Mouse (Mus musculus): ENCODE results near the gene Olfr1056. TPM values are rescaled to one million over a fixed set of nuclear protein-coding genes. Genes with fewer than 3 reads are reported as not detected.
A peak's percentile ranks its signal among the peaks of the same experiment; 100 is the strongest.
"Not testable (repeated sequence)": the region's sequence is repeated elsewhere in the genome, so short reads cannot be mapped to it uniquely, and the experiment has no call there.

The Olfr1056 gene
- not detected for total RNA-seq (2022)

DNA sequence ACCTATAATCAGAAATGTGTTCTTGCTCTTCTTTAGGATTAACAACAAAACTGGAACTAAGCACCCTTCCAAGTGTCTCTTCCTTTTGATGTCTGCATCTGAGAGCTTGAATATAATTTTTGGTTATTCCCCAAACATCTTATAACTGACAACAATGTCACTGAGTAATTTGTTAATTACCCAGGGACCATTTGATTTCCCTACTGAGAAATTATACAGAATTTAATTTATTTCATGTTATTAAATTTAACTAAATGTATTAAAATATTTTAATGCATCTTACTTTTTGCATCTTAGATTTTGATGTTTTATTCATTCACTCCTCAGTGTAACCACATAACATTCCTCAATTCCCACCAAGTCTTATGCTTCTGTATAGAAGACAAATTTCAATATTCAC lies at the start of gene Olfr1056:
Olfr1056 (minus strand) TSS at position 101 of the 400 bp plus-strand sequence.
- DNase-seq (ENCODE audit: low spot score in 2 of 2): no peak

DNA sequence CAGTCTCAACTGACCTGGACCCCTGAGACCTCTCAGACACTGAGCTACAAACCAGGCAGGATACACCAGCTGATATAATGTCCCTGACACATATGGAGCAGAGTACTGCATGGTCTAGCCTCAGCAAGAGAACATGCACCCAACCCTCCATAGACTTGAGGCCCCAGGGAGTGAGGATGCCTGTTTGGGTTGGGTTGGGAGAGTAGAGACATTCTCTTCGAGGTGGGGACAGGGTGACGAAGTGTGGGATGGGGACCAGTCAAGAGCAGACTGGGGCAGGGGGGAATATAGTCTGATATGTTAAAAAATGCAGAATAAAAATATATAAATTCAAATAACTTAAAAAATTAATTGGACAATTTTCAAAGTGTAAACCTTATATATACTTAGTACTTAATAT lies 32.8 kb upstream of the Olfr1056 start:
- DNase-seq (ENCODE audit: low spot score in 2 of 2): no peak

DNA sequence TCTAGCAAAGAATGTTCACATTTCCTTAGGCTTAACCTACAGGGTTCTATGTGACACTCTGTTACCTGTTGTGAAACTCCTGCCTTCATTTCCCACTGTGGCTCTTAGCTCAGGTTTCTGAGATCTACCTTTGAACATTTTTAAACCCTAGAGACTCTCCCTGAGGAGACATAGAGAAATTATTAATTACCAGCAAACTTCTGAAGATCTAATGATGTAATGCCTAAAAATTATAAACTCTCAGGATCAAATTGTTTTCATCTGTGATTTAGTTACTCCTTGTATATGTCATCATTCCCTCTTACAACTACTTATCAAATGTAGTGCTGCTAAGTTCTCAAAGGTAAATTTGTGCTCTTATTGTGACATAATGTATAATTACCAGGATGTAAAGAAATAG lies 26.2 kb upstream of the Olfr1056 start, which contains the start of gene Olfr1058:
Olfr1058 (minus strand) TSS at position 101 of the 400 bp plus-strand sequence.
- not testable (repeated sequence) for DNase-seq (ENCODE audit: low spot score in 2 of 2)

- no peak for DNase-seq (ENCODE audit: low spot score in 2 of 2)
Measured at GRCm38 (mm10) chr2:86378293-86378692, 16.0 kb upstream of the Olfr1056 start, which contains the start of gene Olfr1057. Olfr1057 (minus strand) TSS chr2:86378393.

DNA sequence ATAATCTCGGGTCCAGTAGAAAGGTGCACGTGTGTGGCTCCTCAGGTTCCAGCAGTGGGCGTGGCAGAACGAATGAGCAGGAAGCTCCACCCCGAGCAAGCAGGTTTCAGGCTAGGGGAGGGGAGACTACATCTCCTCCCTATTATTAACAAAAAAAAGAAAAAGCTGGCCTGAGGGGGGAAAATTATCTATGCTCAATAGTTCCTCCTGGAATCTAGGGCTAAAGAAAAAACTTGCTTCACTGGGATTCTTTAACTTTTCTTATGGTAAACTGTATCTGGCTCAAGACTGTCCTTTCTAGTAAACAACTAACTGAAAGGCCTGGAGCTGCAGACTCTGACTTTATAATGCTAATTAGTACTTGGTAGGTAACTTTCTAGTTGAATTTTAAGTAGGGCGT lies 4.1 kb upstream of the Olfr1056 start:
- not testable (repeated sequence) for DNase-seq (ENCODE audit: low spot score in 2 of 2)

GRCm38 (mm10) chr2:86351751-86352150 lies 10.5 kb downstream of the Olfr1056 start:
- DNase-seq (ENCODE audit: low spot score in 2 of 2): peak in 1 of 2 experiments; percentile 5

GRCm38 (mm10) chr2:86350184-86350583 lies 12.1 kb downstream of the Olfr1056 start, which contains the start of gene Olfr1055:
Olfr1055 (minus strand) TSS chr2:86350284.
- no peak for DNase-seq (ENCODE audit: low spot score in 2 of 2)

- DNase-seq (ENCODE audit: low spot score in 2 of 2): no peak
Measured at GRCm38 (mm10) chr2:86335333-86335732, 26.9 kb downstream of the Olfr1056 start, which contains the start of gene Olfr1054. Olfr1054 (minus strand) TSS chr2:86335433.

DNA sequence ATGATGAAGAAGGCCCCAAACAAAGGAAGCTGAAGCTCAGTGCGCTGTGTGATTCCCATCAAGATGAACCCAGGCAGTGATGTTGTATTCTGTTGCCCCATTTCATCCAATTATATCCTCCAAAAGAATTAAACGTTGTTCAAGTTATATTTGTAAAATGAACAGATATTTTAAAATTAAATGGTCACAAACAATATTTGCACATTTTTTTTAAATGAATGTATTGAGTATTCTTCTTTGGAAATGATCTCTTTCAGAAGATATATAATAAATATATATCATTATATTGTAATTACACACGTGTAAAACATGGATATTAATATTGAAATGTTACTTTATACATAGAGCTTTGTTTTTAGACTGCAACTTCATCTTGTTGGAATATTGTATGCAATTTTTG lies 47.1 kb downstream of the Olfr1056 start, which contains the start of gene Olfr1053:
Olfr1053 (minus strand) TSS at position 101 of the 400 bp plus-strand sequence.
- DNase-seq (ENCODE audit: low spot score in 2 of 2): no peak

Other genes starting within 250 kb of the Olfr1056 start
- gene Olfr1039, start 226.5 kb downstream of the Olfr1056 start, total RNA-seq (2022): under 1 TPM in 1 of 4 experiments, not detected in 3; 0.11 TPM
- not detected for gene Olfr1040, start 215.7 kb downstream of the Olfr1056 start, total RNA-seq (2022)
- gene Olfr1042, start 200.6 kb downstream of the Olfr1056 start, total RNA-seq (2022): not detected
- gene Olfr1043, start 194.9 kb downstream of the Olfr1056 start, total RNA-seq (2022): not detected
- not detected for gene Olfr1044, start 184.6 kb downstream of the Olfr1056 start, total RNA-seq (2022)
- not detected for gene Olfr52, start 176.8 kb downstream of the Olfr1056 start, total RNA-seq (2022)
- gene Olfr1045, start 159.5 kb downstream of the Olfr1056 start, total RNA-seq (2022): not detected
- gene Olfr1046, start 143.2 kb downstream of the Olfr1056 start, total RNA-seq (2022): not detected
- gene Olfr1047, start 131.1 kb downstream of the Olfr1056 start, total RNA-seq (2022): not detected
- gene Olfr1048, start 122.2 kb downstream of the Olfr1056 start, total RNA-seq (2022): not detected
- gene Olfr1049, start 104.1 kb downstream of the Olfr1056 start, total RNA-seq (2022): not detected
- not detected for gene Olfr1051, start 83.4 kb downstream of the Olfr1056 start, total RNA-seq (2022)
- not detected for gene Olfr1052, start 70.0 kb downstream of the Olfr1056 start, total RNA-seq (2022)
- gene Olfr1053, start 47.2 kb downstream of the Olfr1056 start, total RNA-seq (2022): not detected
- not detected for gene Olfr1054, start 27.0 kb downstream of the Olfr1056 start, total RNA-seq (2022)
- not detected for gene Olfr1055, start 12.2 kb downstream of the Olfr1056 start, total RNA-seq (2022)
- not detected for gene Olfr1057, start 15.9 kb upstream of the Olfr1056 start, total RNA-seq (2022)
- not detected for gene Olfr1058, start 26.1 kb upstream of the Olfr1056 start, total RNA-seq (2022)
- not detected for gene Olfr1061, start 51.6 kb upstream of the Olfr1056 start, total RNA-seq (2022)
- gene Olfr1062, start 64.3 kb upstream of the Olfr1056 start, total RNA-seq (2022): not detected
- gene Olfr1065, start 88.1 kb upstream of the Olfr1056 start, total RNA-seq (2022): not detected
- not detected for gene Olfr1066, start 93.8 kb upstream of the Olfr1056 start, total RNA-seq (2022)
- gene Olfr228, start 124.9 kb upstream of the Olfr1056 start, total RNA-seq (2022): not detected
- not detected for gene Olfr1076, start 146.0 kb upstream of the Olfr1056 start, total RNA-seq (2022)
- gene Olfr1079, start 180.0 kb upstream of the Olfr1056 start, total RNA-seq (2022): not detected
- not detected for gene Olfr1080, start 195.8 kb upstream of the Olfr1056 start, total RNA-seq (2022)
- gene Olfr1082, start 236.5 kb upstream of the Olfr1056 start, total RNA-seq (2022): not detected

Data from layer of hippocampus, adult 8-10 months (tissue).